Mouse (Mus musculus) urinary bladder, postnatal 10 days (tissue): ENCODE data around the gene Acsl3.

Experiments used
- DNase-seq: peaks from one replicate; pipeline ENCODE4 v3.0.0; 2022; ENCODE audit warnings: low spot score

Gene Acsl3

GRCm38 (mm10) chr1:78686872-78687271, 29.2 kb downstream of the Acsl3 start:
- DNase-seq: no peak

GRCm38 (mm10) chr1:78688149-78688548, 30.5 kb downstream of the Acsl3 start:
- no peak for DNase-seq

GRCm38 (mm10) chr1:78694503-78695258, 37.1 kb downstream of the Acsl3 start:
- no peak for DNase-seq

- no peak for DNase-seq
Measured at GRCm38 (mm10) chr1:78696305-78696704, 38.7 kb downstream of the Acsl3 start.

- no peak for DNase-seq
Measured at GRCm38 (mm10) chr1:78696903-78697302, 39.3 kb downstream of the Acsl3 start.

- DNase-seq: no peak
Measured at GRCm38 (mm10) chr1:78698138-78698537, 40.5 kb downstream of the Acsl3 start.

GRCm38 (mm10) chr1:78701740-78702139, 44.1 kb downstream of the Acsl3 start:
- DNase-seq: no peak

- DNase-seq: no peak
Measured at GRCm38 (mm10) chr1:78702282-78702963, 44.8 kb downstream of the Acsl3 start.

GRCm38 (mm10) chr1:78702964-78703285, 45.3 kb downstream of the Acsl3 start:
- DNase-seq: no peak

GRCm38 (mm10) chr1:78706338-78706737, 48.7 kb downstream of the Acsl3 start:
- no peak for DNase-seq

- DNase-seq: no peak
Measured at GRCm38 (mm10) chr1:78707280-78707679, 49.7 kb downstream of the Acsl3 start.

GRCm38 (mm10) chr1:78710026-78710425, 52.4 kb downstream of the Acsl3 start:
- no peak for DNase-seq

- no peak for DNase-seq
Measured at GRCm38 (mm10) chr1:78710613-78711329, 53.1 kb downstream of the Acsl3 start.

- DNase-seq: no peak
Measured at GRCm38 (mm10) chr1:78724458-78725190, 67.0 kb downstream of the Acsl3 start.

- no peak for DNase-seq
Measured at GRCm38 (mm10) chr1:78725191-78725490, 67.5 kb downstream of the Acsl3 start.

- no peak for DNase-seq
Measured at GRCm38 (mm10) chr1:78725617-78726223, 68.1 kb downstream of the Acsl3 start.

- DNase-seq: no peak
Measured at GRCm38 (mm10) chr1:78730114-78730720, 72.6 kb downstream of the Acsl3 start.

- no peak for DNase-seq
Measured at GRCm38 (mm10) chr1:78732290-78732689, 74.7 kb downstream of the Acsl3 start.

GRCm38 (mm10) chr1:78734261-78735000, 76.8 kb downstream of the Acsl3 start:
- no peak for DNase-seq

- DNase-seq: no peak
Measured at GRCm38 (mm10) chr1:78737646-78738045, 80.0 kb downstream of the Acsl3 start.

- DNase-seq: no peak
Measured at GRCm38 (mm10) chr1:78740676-78741075, 83.1 kb downstream of the Acsl3 start.
